Mouse (Mus musculus) forebrain, embryonic 11.5 days (tissue): Measurements from ENCODE around the gene Hoxb6. TPM values are rescaled to one million over a fixed set of nuclear protein-coding genes. Genes with fewer than 3 reads are reported as not detected.

Experiments
- ATAC-seq: fragments of 200-750 bp; cut with Nextera tagmentation; replicated peaks from 2 replicates; pipeline ENCODE4 v1.8.0; 2017; ENCODE audit warnings: moderate TSS enrichment; ENCODE audit not compliant: low FRiP score
- DNase-seq: peaks from one replicate; pipeline ENCODE4 v3.0.0-alpha.2; 2017; ENCODE audit warnings: low spot score
- H3K27ac ChIP-seq: fragments of 300-500 bp; sonication (generic); 2 replicates; pipeline ENCODE4 v1.5.1; 2014; ENCODE audit warnings: low read depth, low read length
- H3K27me3 ChIP-seq: fragments of 300-500 bp; sonication (generic); 2 replicates; pipeline ENCODE4 v1.6.1; 2014; ENCODE audit warnings: mild to moderate bottlenecking, low read length, mixed read lengths; ENCODE audit not compliant: control insufficient read depth, insufficient read depth
- H3K36me3 ChIP-seq: fragments of 300-500 bp; sonication (generic); 2 replicates; pipeline ENCODE4 v1.6.1; 2014; ENCODE audit warnings: mild to moderate bottlenecking, low read length, moderate library complexity, mixed read lengths; ENCODE audit not compliant: control insufficient read depth, insufficient read depth
- H3K4me1 ChIP-seq: fragments of 300-500 bp; sonication (generic); replicated peaks from 2 replicates; pipeline ENCODE4 v1.6.1; 2014; ENCODE audit warnings: low read length, mixed read lengths; ENCODE audit not compliant: control insufficient read depth, insufficient read depth
- H3K4me2 ChIP-seq: fragments of 300-500 bp; sonication (generic); 2 replicates; pipeline ENCODE4 v1.6.1; 2014; ENCODE audit warnings: low read depth, mild to moderate bottlenecking, low read length, moderate library complexity, mixed read lengths; ENCODE audit not compliant: severe bottlenecking
- H3K4me3 ChIP-seq: fragments of 300-500 bp; sonication (generic); 2 replicates; pipeline ENCODE4 v1.5.1; 2014; ENCODE audit warnings: low read depth, low read length
- H3K9ac ChIP-seq: fragments of 300-500 bp; sonication (generic); 2 replicates; pipeline ENCODE4 v1.6.1; 2014; ENCODE audit warnings: low read length
- H3K9me3 ChIP-seq: fragments of 300-500 bp; sonication (generic); 2 replicates; pipeline ENCODE4 v1.6.1; 2016; ENCODE audit warnings: low read length, mixed read lengths; ENCODE audit not compliant: control insufficient read depth
- WGBS: fragments of 180-500 bp; shearing (Covaris S2); extraction: QIAGEN DNeasy Blood & Tissue Kit; methylation state at CpG from one replicate; pipeline ENCODE4 v1.1.7; 2014; 5-methylcytosine and 5-hydroxymethylcytosine counted together
- polyA plus RNA-seq: library from polyadenylated mRNA; unstranded; fragments of >200 nt; fragmentation: Nextera tagmentation; extraction: Ambion mirVana; gene quantifications from 2 replicates; pipeline ENCODE4 v1.2.1, GENCODE M21; 2014

The Hoxb6 gene
- not detected in 2 replicates for polyA plus RNA-seq

DNA sequence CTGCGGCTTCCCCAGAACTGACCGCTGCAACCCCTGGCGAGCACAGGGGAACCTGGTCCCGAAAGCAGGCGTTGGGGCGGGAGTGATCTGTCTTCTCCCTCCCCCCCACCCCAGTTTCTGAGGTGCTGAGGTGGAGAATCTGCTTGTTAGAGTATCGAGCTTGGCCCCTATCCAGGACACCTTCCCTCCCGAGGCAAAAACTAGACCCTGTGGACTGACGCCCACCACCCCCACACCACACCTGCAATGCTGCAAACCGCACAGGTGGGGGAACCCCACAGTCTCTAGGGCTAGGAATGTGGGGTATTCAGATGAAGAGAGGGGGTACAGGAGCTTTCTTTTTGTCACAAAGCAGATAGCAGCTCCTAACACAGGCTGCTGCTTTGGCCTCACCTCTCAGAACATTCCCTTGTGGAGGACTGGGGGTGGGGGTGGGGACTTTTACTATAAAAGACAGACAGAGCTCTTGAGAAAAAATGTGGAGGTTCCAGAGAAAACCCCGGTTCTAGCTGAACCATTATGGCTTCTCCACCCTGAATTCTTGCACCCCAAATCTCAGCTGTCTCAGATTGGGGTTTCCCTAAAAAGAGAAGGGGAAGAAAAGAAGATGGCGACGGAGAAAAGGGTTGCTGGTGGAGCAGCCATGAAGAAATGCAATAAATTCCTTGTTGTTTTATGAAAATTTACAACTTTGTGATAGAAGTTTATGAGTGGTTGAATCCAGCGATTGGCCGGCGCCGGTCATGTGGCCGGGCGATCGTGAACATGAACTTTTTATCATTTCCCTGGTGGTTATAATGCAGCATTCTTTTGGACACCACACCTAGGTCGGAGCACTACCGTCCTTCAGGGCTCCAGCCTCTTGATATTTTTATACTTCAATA, at the start of gene Hoxb6:
TSS of gene Hoxb6 (plus strand) at position 796 of the 884 bp plus-strand sequence.
- no peak for ATAC-seq
- no peak for DNase-seq
- Histone ChIP-seq H3K27ac (no peak within 1 kb of the TSS), H3K4me2 (no peak within 1 kb of the TSS), H3K36me3 (no peaks in the 10 kb centered on the region), H3K9ac (no peak within 1 kb of the TSS), H3K4me1 (no peaks in the 10 kb centered on the region), H3K9me3 (no peaks in the 10 kb centered on the region), H3K4me3 (no peak within 1 kb of the TSS), H3K27me3 (peaks cover 97% of the 10 kb centered on the region)
- 4% methylated on average over 22 of the region's 22 CpGs for WGBS

DNA sequence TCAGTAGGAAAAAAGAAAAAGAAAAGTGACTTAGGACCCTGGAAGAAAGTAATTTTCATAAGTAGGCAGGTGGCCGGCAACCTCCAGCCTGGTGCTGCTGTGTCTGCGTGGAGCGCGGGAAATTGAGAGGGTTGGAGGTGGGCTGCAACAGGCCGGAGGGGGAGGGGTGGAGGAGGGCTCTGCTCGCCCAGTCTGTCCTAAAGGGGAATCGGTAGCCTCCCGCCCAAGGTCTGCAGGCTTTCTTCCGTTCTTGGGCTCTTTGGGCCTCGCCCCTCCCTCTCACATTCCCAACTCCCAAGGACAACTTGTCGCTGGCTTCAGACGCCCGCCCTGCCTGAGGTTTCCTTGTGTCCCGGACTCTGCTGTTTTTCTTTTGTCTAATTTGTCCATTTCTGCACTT, 41.4 kb upstream of the Hoxb6 start:
- WGBS: 3% methylated on average over 14 of the region's 14 CpGs
- no peak overlapping the region for H3K9ac ChIP-seq
- ATAC-seq: no peak
- no peak for DNase-seq
- H3K4me3 ChIP-seq: no peak overlapping the region
- no peak overlapping the region for H3K27ac ChIP-seq
- no peak overlapping the region for H3K4me2 ChIP-seq
- no peaks in the 10 kb centered on the region for H3K4me1 ChIP-seq
- H3K9me3 ChIP-seq: no peaks in the 10 kb centered on the region
- no peaks in the 10 kb centered on the region for H3K36me3 ChIP-seq
- peaks cover 65% of the 10 kb centered on the region for H3K27me3 ChIP-seq

DNA sequence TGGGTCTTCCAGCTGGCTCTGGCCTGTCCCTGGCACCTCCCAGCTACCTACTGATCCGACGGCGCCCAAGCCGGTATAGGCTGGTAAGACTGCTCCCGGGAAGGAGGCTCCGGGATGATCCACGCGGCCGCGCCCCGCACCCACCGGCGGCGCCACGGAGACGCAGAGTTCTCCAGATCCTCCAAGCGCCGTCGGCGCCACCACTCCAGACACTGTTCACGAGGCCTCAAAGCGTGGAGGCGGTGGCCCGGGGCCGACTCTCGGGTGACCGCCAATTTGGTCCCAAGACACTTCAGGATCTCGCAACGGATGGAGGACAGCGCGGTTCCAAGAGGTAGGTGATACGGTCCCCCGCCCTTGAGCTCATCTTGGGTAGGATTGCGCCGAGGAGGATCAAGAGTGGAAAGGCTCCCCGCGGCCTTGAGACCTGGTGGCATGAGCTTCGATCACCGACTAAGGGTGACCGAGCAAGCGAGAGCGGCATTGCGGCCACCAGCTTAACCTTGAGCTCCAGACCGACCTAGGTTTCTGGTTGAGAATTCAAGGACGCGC, 40.7 kb upstream of the Hoxb6 start:
- Histone ChIP-seq H3K4me2 (no peak overlapping the region), H3K27me3 (peaks cover 72% of the 10 kb centered on the region), H3K36me3 (no peaks in the 10 kb centered on the region), H3K4me3 (no peak overlapping the region), H3K4me1 (no peaks in the 10 kb centered on the region), H3K9me3 (no peaks in the 10 kb centered on the region), H3K9ac (no peak overlapping the region), H3K27ac (no peak overlapping the region)
- DNase-seq: no peak
- 2% methylated on average over 46 of the region's 46 CpGs for whole genome bisulfite sequencing
- no peak for ATAC-seq

DNA sequence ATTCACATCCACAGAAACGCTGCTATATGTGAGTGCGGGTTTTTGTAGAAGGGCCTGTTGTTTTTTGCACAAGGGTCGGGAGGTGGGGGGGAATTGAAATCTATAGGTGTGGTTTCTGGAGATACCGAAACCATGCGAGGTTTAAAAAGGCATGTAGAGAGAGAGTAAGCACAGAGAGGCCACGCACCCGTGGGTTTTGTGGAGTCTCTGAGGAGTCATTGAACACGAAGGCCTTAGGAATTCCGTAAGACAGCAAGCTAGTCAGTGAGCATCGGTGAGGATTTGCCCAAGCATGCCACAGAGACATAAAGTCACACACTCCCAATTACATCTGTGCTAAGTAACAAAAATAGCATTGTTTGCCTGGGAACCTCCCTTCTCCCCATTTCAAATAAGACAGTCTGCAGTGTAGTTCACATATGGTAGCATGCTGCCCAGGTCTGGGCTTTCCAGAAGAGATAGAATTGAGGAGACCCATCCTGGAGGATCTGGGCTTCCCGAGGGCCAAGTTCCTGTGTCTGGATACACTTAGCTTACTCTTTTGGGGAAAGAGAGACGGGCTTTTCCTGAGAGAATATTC, 39.6 kb upstream of the Hoxb6 start:
- Histone ChIP-seq H3K4me2 (no peak overlapping the region), H3K9me3 (no peaks in the 10 kb centered on the region), H3K36me3 (no peaks in the 10 kb centered on the region), H3K9ac (no peak overlapping the region), H3K4me1 (no peaks in the 10 kb centered on the region), H3K27ac (no peak overlapping the region), H3K4me3 (no peak overlapping the region), H3K27me3 (peaks cover 82% of the 10 kb centered on the region)
- WGBS: 3% methylated on average over 12 of the region's 12 CpGs
- DNase-seq (no peak), ATAC-seq (no peak)

GRCm38 (mm10) chr11:96254221-96254620, 38.1 kb upstream of the Hoxb6 start:
- ATAC-seq: no peak
- no peak overlapping the region for H3K27ac ChIP-seq
- H3K4me3 ChIP-seq: no peak overlapping the region
- no peak overlapping the region for H3K4me2 ChIP-seq
- H3K27me3 ChIP-seq: peaks cover 98% of the 10 kb centered on the region
- 0% methylated on average over 11 of the region's 11 CpGs for WGBS
- no peaks in the 10 kb centered on the region for H3K36me3 ChIP-seq
- H3K9ac ChIP-seq: no peak overlapping the region
- no peaks in the 10 kb centered on the region for H3K4me1 ChIP-seq
- DNase-seq: no peak
- H3K9me3 ChIP-seq: no peaks in the 10 kb centered on the region

DNA sequence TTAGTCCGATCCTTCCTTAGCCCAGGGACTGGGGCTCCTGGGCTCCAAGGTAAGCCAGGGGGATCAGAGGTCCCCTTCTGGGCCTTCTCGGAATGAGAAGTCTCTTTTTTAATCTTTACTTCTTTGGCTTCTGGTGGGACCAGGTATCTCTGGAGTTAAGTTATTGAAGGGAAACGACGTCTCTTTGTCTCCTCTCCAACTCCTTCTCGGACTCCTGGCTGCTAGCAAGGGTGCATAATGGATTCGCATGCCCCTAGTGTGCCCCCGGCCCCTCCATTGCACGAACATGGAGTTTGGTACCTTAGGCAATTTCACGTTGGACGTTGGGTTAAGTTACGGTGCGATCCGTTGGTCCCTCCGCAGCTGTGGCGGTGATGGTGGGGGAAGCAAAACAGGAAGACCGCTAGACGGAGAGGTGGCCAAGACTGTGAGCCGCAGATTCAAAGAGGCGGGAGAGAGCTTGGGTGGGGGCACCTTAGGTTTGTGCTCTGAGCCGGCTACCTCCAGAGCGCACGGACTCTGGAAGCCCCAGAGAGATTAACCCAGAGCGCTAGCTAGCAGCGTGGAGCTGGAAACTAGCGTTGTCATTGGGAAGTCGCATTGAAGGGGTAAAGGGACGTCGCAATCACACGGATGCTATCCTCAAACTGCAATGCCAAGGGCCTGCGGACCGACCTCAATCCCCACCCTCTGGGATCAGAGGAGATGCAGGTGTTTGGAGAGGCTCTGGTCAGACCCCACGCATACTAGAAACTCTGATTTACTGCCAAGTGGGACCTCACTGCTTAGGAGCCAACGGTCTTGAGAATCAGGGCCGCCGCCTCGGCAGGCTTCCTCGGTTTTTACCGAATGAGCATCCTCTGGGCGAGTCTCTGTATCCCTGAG, 36.9 kb upstream of the Hoxb6 start:
- 2% methylated on average over 39 of the region's 39 CpGs for WGBS
- no peaks in the 10 kb centered on the region for H3K9me3 ChIP-seq
- ATAC-seq: no peak
- no peak overlapping the region for H3K4me3 ChIP-seq
- no peak overlapping the region for H3K27ac ChIP-seq
- H3K27me3 ChIP-seq: peaks cover 99% of the 10 kb centered on the region
- peak; percentile 54 for DNase-seq
- no peaks in the 10 kb centered on the region for H3K36me3 ChIP-seq
- no peak overlapping the region for H3K9ac ChIP-seq
- H3K4me2 ChIP-seq: no peak overlapping the region
- no peaks in the 10 kb centered on the region for H3K4me1 ChIP-seq

GRCm38 (mm10) chr11:96255996-96256445, 36.3 kb upstream of the Hoxb6 start:
- Histone ChIP-seq H3K4me3 (no peak overlapping the region), H3K9ac (no peak overlapping the region), H3K27me3 (peaks cover 99% of the 10 kb centered on the region), H3K4me2 (no peak overlapping the region), H3K36me3 (no peaks in the 10 kb centered on the region), H3K27ac (no peak overlapping the region), H3K9me3 (no peaks in the 10 kb centered on the region), H3K4me1 (no peaks in the 10 kb centered on the region)
- under 1% methylated on average over 14 of the region's 14 CpGs for WGBS
- peak; percentile 56 for DNase-seq
- no peak for ATAC-seq

DNA sequence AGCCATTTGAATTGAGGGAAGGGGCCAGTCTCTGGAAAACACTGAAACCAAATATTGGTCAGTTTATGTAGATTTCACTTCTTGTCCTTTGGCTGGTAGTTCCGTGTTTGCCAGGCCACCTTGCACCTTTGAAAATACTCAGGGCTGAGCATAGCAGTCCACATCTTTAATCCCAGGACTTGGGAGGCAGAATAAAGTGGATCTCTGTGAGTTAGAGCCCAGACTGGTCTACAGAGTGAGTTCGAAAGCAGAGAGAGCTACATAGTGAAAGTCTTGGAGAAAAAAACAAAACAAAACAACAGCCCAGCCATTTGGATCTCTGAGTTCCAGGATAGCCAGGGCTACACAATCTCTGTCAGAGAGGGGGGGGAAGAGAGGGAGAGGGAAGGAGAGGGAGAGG, 35.1 kb upstream of the Hoxb6 start:
- H3K36me3 ChIP-seq: no peaks in the 10 kb centered on the region
- H3K4me1 ChIP-seq: no peaks in the 10 kb centered on the region
- H3K9me3 ChIP-seq: no peaks in the 10 kb centered on the region
- ATAC-seq (no peak), DNase-seq (peak; percentile 18)
- no peak overlapping the region for H3K4me3 ChIP-seq
- H3K27ac ChIP-seq: no peak overlapping the region
- H3K27me3 ChIP-seq: peaks cover 100% of the 10 kb centered on the region
- H3K4me2 ChIP-seq: no peak overlapping the region
- H3K9ac ChIP-seq: no peak overlapping the region
- WGBS: 28% methylated on average over 2 of the region's 2 CpGs
